Comparison of ENCODE assay signal across 13 mouse cellular contexts in the genomic region with DNA sequence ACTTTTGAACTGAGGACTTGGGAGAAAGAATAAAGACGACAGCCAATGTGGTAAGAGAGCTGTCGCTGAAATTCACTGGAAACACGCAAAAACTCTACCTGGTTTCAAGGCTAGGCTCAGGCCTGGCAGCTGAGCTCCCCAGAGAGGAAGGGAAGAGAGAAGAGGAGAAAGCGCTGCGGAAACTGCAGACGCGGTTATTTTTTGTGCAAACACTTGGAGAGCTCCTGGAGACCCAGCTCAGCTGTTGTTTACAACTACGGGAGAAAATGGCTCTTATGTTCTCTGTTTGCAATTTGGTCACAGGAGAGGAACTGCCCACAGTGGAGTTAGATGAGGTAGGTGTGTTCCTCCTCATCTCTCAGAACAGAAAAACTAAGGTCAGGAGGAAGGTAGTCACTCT. TPM values are rescaled to one million over a fixed set of nuclear protein-coding genes. Genes with fewer than 3 reads are reported as not detected.
A peak's percentile ranks its signal among the peaks of the same experiment; 100 is the strongest.
DNase-seq lines count a peak whose midpoint lies in the region; ATAC-seq lines count a peak whose summit lies in the region.
"Had no signal": no experiment of that assay in that cellular context is flagged by ENCODE, and none has a peak within 500 bp of the region (broad histone marks: within the 10 kb centered on the region; RNA-seq: fewer than 3 reads in every experiment).

No protein-coding gene starts in this region.

- no peaks in the 10 kb centered on the region for H3K27me3 ChIP-seq in kidney, embryonic 15.5 days
- no peaks in the 10 kb centered on the region for H3K27me3 ChIP-seq in lung, embryonic 16.5 days (ENCODE audit: control insufficient read depth, insufficient read depth, low read depth, low read length)
- H3K27me3 ChIP-seq: limb, embryonic 13.5 days had no signal

- H3K4me1 ChIP-seq in kidney, embryonic 15.5 days = peaks cover 24% of the 10 kb centered on the region
- H3K4me1 ChIP-seq in lung, embryonic 16.5 days (replicated peaks; ENCODE audit: control insufficient read depth, insufficient read depth, low read length) = peaks cover 13% of the 10 kb centered on the region

- DNase-seq in heart, adult 11 months = peak; percentile 89
- DNase-seq in heart, postnatal 25 days (ENCODE audit: low spot score) = no peak
- DNase-seq in kidney, adult 11 months = no peak
- DNase-seq in lung, postnatal 14 days = no peak
- DNase-seq in yolk sac, embryonic 10.5 days (ENCODE audit: low spot score) = no peak
- DNase-seq: adrenal gland, postnatal 14 days; cerebellum, adult 9-11 months; gastrocnemius, postnatal 25 days; lung, adult 2 months; thymus, adult 2 months had no signal

- H3K9ac ChIP-seq in kidney, embryonic 15.5 days = no peak overlapping the region
- peak overlapping the region; percentile 16; the same call in 1 of the 2 replicates for H3K9ac ChIP-seq in lung, embryonic 16.5 days (ENCODE audit: low read length)
- H3K9ac ChIP-seq: limb, embryonic 13.5 days had no signal

- H3K4me2 ChIP-seq in kidney, embryonic 15.5 days = no peak overlapping the region
- no peak overlapping the region for H3K4me2 ChIP-seq in lung, embryonic 16.5 days (ENCODE audit: low read depth, low read length)
- H3K4me2 ChIP-seq: limb, embryonic 13.5 days had no signal

- H3K36me3 ChIP-seq in kidney, embryonic 15.5 days = peaks cover 77% of the 10 kb centered on the region
- peaks cover 10% of the 10 kb centered on the region for H3K36me3 ChIP-seq in lung, embryonic 16.5 days (ENCODE audit: control insufficient read depth, insufficient read depth, low read length)

- intact Hi-C loops in heart, postnatal 25 days (cut with DNase I) = no loop called here

- 59% methylated on average over 8 of the region's 8 CpGs for WGBS in kidney, embryonic 15.5 days
- 43% methylated on average over 8 of the region's 8 CpGs for WGBS in lung, embryonic 16.5 days

- ATAC-seq in kidney, embryonic 15.5 days (replicated peaks; ENCODE audit: low FRiP score) = no peak
- ATAC-seq in lung, embryonic 16.5 days (ENCODE audit: low read depth) = peak; percentile 37; the same call in 1 of the 2 replicates

- no peak overlapping the region for H3K4me3 ChIP-seq in kidney, embryonic 15.5 days (replicated peaks)
- H3K4me3 ChIP-seq in lung, embryonic 16.5 days (ENCODE audit: low read length) = no peak overlapping the region
- H3K4me3 ChIP-seq: limb, embryonic 13.5 days had no signal

- H3K27ac ChIP-seq in kidney, embryonic 15.5 days = peak overlapping the region; percentile 81
- H3K27ac ChIP-seq in lung, embryonic 16.5 days (ENCODE audit: low read length) = peak overlapping the region; percentile 72
- H3K27ac ChIP-seq: limb, embryonic 13.5 days had no signal

- no peaks in the 10 kb centered on the region for H3K9me3 ChIP-seq in kidney, embryonic 15.5 days (replicated peaks)
- no peaks in the 10 kb centered on the region for H3K9me3 ChIP-seq in lung, embryonic 16.5 days (ENCODE audit: control insufficient read depth, low read length)
- H3K9me3 ChIP-seq: limb, embryonic 13.5 days had no signal

RNA-seq across cellular contexts. Expression of gene Ipo9, which starts 32.4 kb away (rescaled TPM):
- total RNA-seq in heart, postnatal 25 days (2021) = 10 to 100 TPM; 32.2 to 36.0 TPM
- polyA plus RNA-seq in kidney, embryonic 15.5 days (2015; fragmentation: Nextera tagmentation; extraction: Ambion mirVana) = 132 and 140 TPM in 2 replicates
- 103 and 109 TPM in 2 replicates for polyA plus RNA-seq in lung, embryonic 16.5 days (2015; fragmentation: Nextera tagmentation; extraction: Ambion mirVana)
